Mouse (Mus musculus) kidney, adult 2 months (tissue): ENCODE data around the gene Clmp. TPM values are rescaled to one million over a fixed set of nuclear protein-coding genes. Genes with fewer than 3 reads are reported as not detected.

Source experiments
- DNase-seq: peaks from one replicate; pipeline ENCODE4 v3.0.0; 2021
- H3K27ac ChIP-seq: fragments of 200-500 bp; 2 replicates; pipeline ENCODE4 v1.5.1; 2012; ENCODE audit warnings: low read depth, low read length, control low read depth, inconsistent platforms; ENCODE audit not compliant: insufficient read depth
- H3K27me3 ChIP-seq: fragments of 200-500 bp; replicated peaks from 2 replicates; pipeline ENCODE4 v1.6.1; 2012; ENCODE audit warnings: mild to moderate bottlenecking, moderate library complexity, low read length, inconsistent platforms; ENCODE audit not compliant: control insufficient read depth, insufficient read depth
- H3K36me3 ChIP-seq: fragments of 200-500 bp; 2 replicates; pipeline ENCODE4 v1.6.1; 2012; ENCODE audit warnings: mild to moderate bottlenecking, moderate library complexity, low read length, inconsistent platforms; ENCODE audit not compliant: control insufficient read depth, insufficient read depth
- H3K4me1 ChIP-seq: fragments of 200-500 bp; 2 replicates; pipeline ENCODE4 v1.6.1; 2011; ENCODE audit warnings: low read length; ENCODE audit not compliant: control insufficient read depth, insufficient read depth
- H3K4me3 ChIP-seq: fragments of 200-500 bp; 2 replicates; pipeline ENCODE4 v1.5.1; 2011; ENCODE audit warnings: mild to moderate bottlenecking, low read depth, low read length, control low read depth; ENCODE audit not compliant: insufficient read depth
- CTCF ChIP-seq: fragments of 200-500 bp; conservative IDR thresholded peaks from 2 replicates; pipeline ENCODE4 v1.5.1; 2011; ENCODE audit warnings: low read depth, mild to moderate bottlenecking, control low read depth, low read length, moderate library complexity, mixed read lengths; ENCODE audit not compliant: insufficient read depth, insufficient read length
- POLR2A ChIP-seq: fragments of 200-500 bp; IDR thresholded peaks from one replicate; pipeline ENCODE4 v1.6.1; 2011; ENCODE audit warnings: low read depth, low read length, control low read depth
- WGBS: fragments of 180-500 bp; shearing (Covaris S2); methylation state at CpG from one replicate; pipeline ENCODE4 v1.1.7; 2018; 5-methylcytosine and 5-hydroxymethylcytosine counted together
- polyA plus RNA-seq: library from polyadenylated mRNA; depleted of rRNA; stranded (reverse); fragments of >200 nt; gene quantifications from 2 replicates; pipeline ENCODE4 v1.2.3, GENCODE M21; 2012; rRNA removed

Gene Clmp
- 4.5 and 5.1 TPM in 2 replicates for polyA plus RNA-seq

DNA sequence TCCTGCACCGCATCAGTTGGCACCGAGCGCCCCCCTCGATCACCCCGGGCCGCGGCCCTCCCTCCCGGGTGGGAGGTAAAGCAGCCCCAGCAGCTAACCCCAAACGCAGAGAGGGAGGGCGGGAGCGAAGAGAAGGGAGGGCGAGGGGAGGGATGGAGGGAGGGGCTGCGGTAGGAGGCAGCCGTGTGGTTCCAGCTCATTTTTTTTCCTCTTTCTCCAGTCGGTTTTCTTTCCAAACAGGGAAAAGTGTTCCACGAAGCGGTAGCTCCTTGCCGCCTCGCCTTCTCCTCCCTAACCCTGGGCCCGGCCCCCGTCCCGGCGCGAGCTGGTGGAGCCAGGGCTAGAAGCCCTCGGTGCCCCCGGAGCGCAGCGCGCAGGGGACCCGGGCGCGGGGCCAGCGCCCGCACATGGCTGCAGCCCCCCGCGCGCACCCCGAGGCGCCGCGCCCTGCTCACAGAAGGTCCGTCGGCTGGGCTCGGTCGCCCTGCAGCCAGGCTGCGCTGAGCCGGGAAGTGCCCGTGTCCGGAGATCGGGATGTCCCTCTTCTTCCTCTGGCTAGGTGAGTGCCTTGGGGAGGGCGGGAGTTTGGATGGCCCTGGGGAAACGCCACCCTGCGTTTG lies at the start of gene Clmp:
TSS of gene Clmp (plus strand) at position 162 of the 620 bp plus-strand sequence.
- Histone ChIP-seq H3K4me3 (peak within 1 kb of the TSS; percentile 40), H3K27ac (no peak within 1 kb of the TSS), H3K36me3 (no peaks in the 10 kb centered on the region), H3K4me1 (no peaks in the 10 kb centered on the region), H3K27me3 (peaks cover 2% of the 10 kb centered on the region; the same call in 1 of the 2 replicates)
- WGBS = 2% methylated on average over 53 of the region's 53 CpGs
- no peak for DNase-seq
- TF ChIP-seq CTCF (no peak), POLR2A (no peak)

DNA sequence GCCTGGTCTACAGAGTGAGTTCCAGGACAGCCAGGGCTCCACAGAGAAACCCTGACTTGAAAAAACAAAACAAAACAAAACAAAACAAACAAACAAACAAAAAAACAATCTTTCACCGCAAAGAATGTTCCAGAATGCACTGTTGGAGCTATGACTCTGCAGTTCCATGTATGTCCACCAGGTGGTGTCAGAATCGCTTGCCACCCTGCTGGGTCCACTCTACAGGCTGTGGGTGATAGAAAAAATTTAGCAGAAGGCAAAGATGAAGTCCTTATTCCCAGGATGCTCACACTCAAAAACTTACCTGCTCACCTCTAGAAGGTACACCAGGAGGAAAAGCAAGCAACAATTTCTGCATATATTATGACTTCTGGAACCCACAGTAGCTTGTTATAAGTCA lies 49.7 kb upstream of the Clmp start:
- H3K36me3 ChIP-seq = no peaks in the 10 kb centered on the region
- 0% methylated on average over 2 of the region's 2 CpGs for WGBS

DNA sequence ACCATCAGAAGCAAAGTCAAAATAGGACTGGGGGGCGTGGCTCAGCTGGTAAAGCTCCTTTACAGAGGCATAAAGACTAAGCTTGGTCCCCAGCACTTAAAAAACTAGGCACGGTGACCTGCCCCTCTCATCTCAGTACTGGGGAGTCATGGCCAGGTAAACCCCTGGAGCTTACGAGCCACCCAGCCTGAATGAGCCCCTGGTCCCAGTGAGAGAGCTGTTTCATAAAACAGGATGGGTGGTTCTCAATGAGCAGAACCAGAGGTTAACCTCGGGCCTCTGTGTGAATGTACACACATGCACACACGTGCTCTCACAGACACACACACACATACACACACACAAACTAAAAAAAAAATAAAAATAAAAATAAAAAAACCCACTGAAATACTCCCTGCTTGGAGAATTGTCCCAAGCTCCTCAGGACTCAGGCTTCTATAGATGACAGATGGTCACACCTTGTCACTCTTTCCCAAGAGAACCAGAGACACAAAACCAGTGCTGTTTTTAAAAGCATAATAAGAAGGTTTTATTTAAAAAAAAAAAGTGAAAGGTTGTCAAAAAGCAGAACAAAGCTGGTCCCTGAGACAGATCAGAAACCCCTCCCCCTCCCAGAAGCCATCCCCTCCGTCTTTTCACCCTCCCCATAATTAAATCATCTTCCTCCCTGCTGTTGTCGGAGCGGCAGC lies 47.9 kb upstream of the Clmp start:
- Histone ChIP-seq H3K4me3 (peak overlapping the region; percentile 54), H3K4me1 (no peaks in the 10 kb centered on the region; the same call in 1 of the 2 replicates), H3K27ac (no peak overlapping the region), H3K27me3 (no peaks in the 10 kb centered on the region), H3K36me3 (no peaks in the 10 kb centered on the region)
- 51% methylated on average over 8 of the region's 8 CpGs for WGBS
- TF ChIP-seq CTCF (no peak), POLR2A (no peak)
- no peak for DNase-seq

More for the DNA sequence above, 49.7 kb upstream of the Clmp start:
- no peaks in the 10 kb centered on the region; the same call in 1 of the 2 replicates for H3K4me1 ChIP-seq
- DNase-seq = peak; percentile 74
- no peak overlapping the region for H3K4me3 ChIP-seq
- no peaks in the 10 kb centered on the region for H3K27me3 ChIP-seq
- TF ChIP-seq POLR2A (no peak), CTCF (peak; percentile 90)
- no peak overlapping the region for H3K27ac ChIP-seq

DNA sequence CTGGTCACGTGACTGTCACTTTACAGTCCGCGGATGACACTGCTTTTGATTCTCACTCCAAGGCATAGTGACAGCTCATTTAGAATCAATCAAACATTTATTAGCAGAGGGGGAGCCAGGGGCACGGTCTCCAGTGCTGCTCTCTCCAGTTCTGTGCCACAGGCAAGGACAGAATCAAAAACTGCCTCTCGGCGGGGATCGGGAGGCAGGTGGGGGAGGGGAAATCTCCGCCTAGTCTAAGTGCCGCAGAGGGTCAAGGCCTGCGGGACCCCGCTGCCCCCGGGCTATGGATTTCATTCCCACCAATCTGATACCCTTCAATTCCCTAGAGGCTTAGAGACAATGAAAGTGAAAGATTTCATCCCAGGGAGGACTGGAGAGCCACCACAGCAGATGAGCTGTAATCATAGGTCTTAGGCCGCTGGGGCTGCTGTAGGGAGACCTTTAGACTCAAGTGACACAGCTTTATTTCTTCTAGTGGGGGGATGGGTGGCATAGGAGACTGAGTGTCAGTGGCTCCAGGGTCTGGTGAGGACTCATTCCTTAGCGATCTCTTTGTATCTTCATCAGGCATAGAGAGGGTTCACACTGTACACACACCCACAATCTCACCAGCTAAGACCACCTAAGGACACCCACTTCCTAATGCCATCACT lies 47.2 kb upstream of the Clmp start:
- no peaks in the 10 kb centered on the region for H3K36me3 ChIP-seq
- WGBS = 9% methylated on average over 14 of the region's 14 CpGs
- no peaks in the 10 kb centered on the region; the same call in 1 of the 2 replicates for H3K4me1 ChIP-seq
- no peaks in the 10 kb centered on the region for H3K27me3 ChIP-seq
- TF ChIP-seq POLR2A = no peak
- no peak for TF ChIP-seq CTCF
- H3K4me3 ChIP-seq = peak overlapping the region; percentile 54
- peak; percentile 55 for DNase-seq
- H3K27ac ChIP-seq = no peak overlapping the region

DNA sequence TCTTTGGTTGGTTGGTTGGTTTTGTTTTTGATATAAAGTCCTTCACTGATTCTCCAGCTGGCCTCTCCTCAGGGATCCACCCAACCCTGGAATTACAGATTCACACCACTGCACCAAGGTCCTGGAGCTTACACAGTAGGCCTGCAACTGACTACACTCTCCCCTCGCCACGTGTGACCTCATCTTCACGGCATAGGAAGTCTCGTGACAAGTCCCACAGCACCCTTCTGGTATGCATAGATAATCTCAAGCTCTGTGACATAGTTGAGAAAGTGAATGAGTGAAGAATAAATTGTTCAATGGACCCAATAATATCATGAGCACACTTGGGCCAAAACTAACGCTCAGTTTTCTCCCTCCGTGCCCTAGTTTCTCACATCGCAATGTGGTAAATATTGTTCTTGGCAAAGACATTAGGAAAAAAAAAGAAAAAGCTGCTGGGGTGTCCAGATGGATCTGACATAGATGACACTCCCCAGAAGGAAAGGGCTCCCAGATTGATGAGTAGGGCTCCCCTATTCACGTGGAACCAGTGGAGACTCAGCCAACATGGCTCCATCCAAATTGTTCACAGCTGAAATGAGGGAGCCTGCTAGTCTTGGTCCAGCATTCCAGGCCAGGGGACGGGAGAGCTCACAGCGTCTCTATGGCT lies 46.1 kb upstream of the Clmp start:
- Histone ChIP-seq H3K4me3 (no peak overlapping the region), H3K36me3 (no peaks in the 10 kb centered on the region), H3K27ac (no peak overlapping the region), H3K4me1 (no peaks in the 10 kb centered on the region; the same call in 1 of the 2 replicates), H3K27me3 (no peaks in the 10 kb centered on the region)
- DNase-seq = peak; percentile 36
- TF ChIP-seq CTCF (no peak), POLR2A (no peak)
- WGBS = 70% methylated on average over 10 of the region's 10 CpGs

DNA sequence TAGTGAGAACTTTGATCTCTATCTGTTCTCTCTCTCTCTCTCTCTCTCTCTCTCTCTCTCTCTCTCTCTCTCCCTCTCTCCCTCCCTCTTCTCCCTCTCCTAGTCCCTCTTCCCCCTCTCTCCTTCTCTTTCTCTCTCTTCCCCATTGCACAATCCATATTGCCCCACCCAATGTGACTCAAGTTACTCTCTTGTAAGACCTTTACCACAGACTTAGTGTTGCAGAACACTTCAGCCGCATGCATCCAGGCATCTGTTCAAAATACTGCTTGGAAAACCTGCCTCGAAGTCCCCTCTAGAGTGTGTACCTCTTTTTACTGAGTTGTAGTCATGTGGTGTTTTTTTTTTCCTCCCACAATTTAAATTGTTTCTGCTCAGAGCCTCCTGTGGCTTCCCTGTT lies 44.4 kb upstream of the Clmp start:
- WGBS = 58% methylated on average over 2 of the region's 2 CpGs
- TF ChIP-seq CTCF = no peak
- TF ChIP-seq POLR2A = no peak
- H3K4me1 ChIP-seq = no peaks in the 10 kb centered on the region; the same call in 1 of the 2 replicates
- no peak overlapping the region for H3K4me3 ChIP-seq
- H3K27me3 ChIP-seq = no peaks in the 10 kb centered on the region
- no peaks in the 10 kb centered on the region for H3K36me3 ChIP-seq
- H3K27ac ChIP-seq = no peak overlapping the region
- DNase-seq = no peak
